Mouse (Mus musculus) G1E (cell line): ENCODE measurements around the gene Tmem132d.

Source experiments
- CTCF ChIP-seq: IDR thresholded peaks from 2 replicates; pipeline ENCODE4 v1.5.1; 2012; ENCODE audit warnings: low read depth, low read length, inconsistent platforms, mixed read lengths
- GATA2 ChIP-seq: IDR thresholded peaks from 2 replicates; pipeline ENCODE4 v1.6.1; 2012; ENCODE audit warnings: low read depth, low read length, inconsistent platforms, borderline replicate concordance

DNA sequence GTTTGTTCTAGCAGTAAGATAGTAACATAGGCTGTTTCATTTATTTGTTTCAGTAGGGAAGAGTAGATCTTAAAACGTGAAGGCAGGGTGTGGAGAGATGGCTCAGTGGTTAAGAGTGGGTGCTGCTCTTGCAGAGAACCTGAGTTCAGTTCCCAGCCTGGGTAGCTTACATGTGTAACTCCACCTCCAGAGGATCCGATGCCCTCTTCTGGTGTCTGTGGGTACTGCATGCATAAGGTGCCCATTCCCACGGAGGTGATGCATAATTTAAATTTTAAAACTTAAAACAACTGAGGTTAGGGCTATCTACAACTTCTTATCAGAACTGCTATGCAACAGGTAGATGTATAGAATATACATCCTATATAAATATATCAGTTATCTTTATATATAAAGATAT lies 40.5 kb downstream of the Tmem132d start:
- TF ChIP-seq CTCF (no peak), GATA2 (no peak)
